Comparison of ENCODE assay signal across 9 mouse cellular contexts in the genomic region with DNA sequence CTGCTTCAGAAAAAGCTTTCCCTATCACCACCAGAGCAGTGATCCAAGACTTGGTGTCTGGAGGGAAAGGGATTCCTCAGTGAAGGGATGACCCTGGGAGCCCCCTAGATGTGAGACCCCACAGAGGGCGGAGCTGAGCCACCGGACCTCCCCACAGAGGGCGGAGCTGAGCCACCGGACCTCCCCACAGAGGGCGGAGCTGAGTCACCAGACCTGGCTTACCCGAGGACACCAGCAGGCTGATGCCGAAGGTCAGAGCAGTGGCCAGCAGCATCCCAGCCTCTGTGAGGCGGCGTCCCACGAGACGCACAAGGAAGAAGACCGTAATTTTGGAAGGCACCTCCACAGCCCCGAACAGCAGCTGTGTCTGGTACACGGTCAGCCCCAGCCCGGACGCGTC. TPM values are rescaled to one million over a fixed set of nuclear protein-coding genes. Genes with fewer than 3 reads are reported as not detected.
DNase-seq lines count a peak whose midpoint lies in the region; ATAC-seq and TF ChIP-seq lines count a peak whose summit lies in the region.
"Had no signal": no experiment of that assay in that cellular context is flagged by ENCODE, and none has a peak within 500 bp of the region (broad histone marks: within the 10 kb centered on the region; RNA-seq: fewer than 3 reads in every experiment).

No protein-coding gene starts in this region.

- peaks cover 70% of the 10 kb centered on the region for H3K4me1 ChIP-seq in E14TG2a.4 (replicated peaks; ENCODE audit: low read depth, low read length)
- H3K4me1 ChIP-seq in hindbrain, embryonic 10.5 days (replicated peaks): peaks cover 31% of the 10 kb centered on the region
- no peaks in the 10 kb centered on the region for H3K4me1 ChIP-seq in limb, embryonic 11.5 days (ENCODE audit: control insufficient read depth, insufficient read depth, low read length)

- ATAC-seq in limb, embryonic 11.5 days (ENCODE audit: insufficient number of reproducible peaks, low FRiP score, low TSS enrichment, low read depth): no peak
- no peak for ATAC-seq in inflammation-experienced regulatory T-cells, adult 6 months
- ATAC-seq in erythroblast, adult 5-6 weeks (replicated peaks; ENCODE audit: low FRiP score, poor library complexity, severe bottlenecking): no peak

- no peak for TF ChIP-seq CTCF in E14TG2a.4 (conservative IDR thresholded peaks at IDR 0.05; ENCODE audit: low read length)

- H3K36me3 ChIP-seq in E14TG2a.4 (ENCODE audit: insufficient read depth, low read length): no peaks in the 10 kb centered on the region
- H3K36me3 ChIP-seq in hindbrain, embryonic 10.5 days: no peaks in the 10 kb centered on the region
- H3K36me3 ChIP-seq in limb, embryonic 11.5 days (ENCODE audit: control insufficient read depth, insufficient read depth, low read length): no peaks in the 10 kb centered on the region

- peak overlapping the region; percentile 42 for H3K4me2 ChIP-seq in limb, embryonic 11.5 days (ENCODE audit: low read depth, severe bottlenecking)

- H3K9ac ChIP-seq in limb, embryonic 11.5 days (ENCODE audit: low read length): peak overlapping the region; percentile 22; the same call in 1 of the 2 replicates

- DNase-seq in adrenal gland, adult 8-10 months: peak; percentile 30
- DNase-seq in hindbrain, embryonic 10.5 days (ENCODE audit: low spot score): peak; percentile 64
- peak; percentile 47 for DNase-seq in limb, embryonic 11.5 days (ENCODE audit: low spot score)
- DNase-seq in retina, embryonic 14.5 days (ENCODE audit: low spot score): peak; percentile 66
- no peak for DNase-seq in thymus, postnatal 36 days

- 3% methylated on average over 17 of the region's 17 CpGs for WGBS in hindbrain, embryonic 10.5 days
- WGBS in limb, embryonic 11.5 days: 4% methylated on average over 17 of the region's 17 CpGs

- peak overlapping the region; percentile 73 for H3K4me3 ChIP-seq in E14TG2a.4 (replicated peaks; ENCODE audit: low read length)
- H3K4me3 ChIP-seq in hindbrain, embryonic 10.5 days: peak overlapping the region; percentile 43
- H3K4me3 ChIP-seq in limb, embryonic 11.5 days (ENCODE audit: low read depth, low read length): no peak overlapping the region

- peak overlapping the region; percentile 62 for H3K27ac ChIP-seq in hindbrain, embryonic 10.5 days
- H3K27ac ChIP-seq in limb, embryonic 11.5 days (replicated peaks; ENCODE audit: low read depth, low read length): no peak overlapping the region

- peaks cover 45% of the 10 kb centered on the region for H3K27me3 ChIP-seq in E14TG2a.4 (ENCODE audit: insufficient read depth, low read length)
- peaks cover 58% of the 10 kb centered on the region for H3K27me3 ChIP-seq in hindbrain, embryonic 10.5 days (ENCODE audit: insufficient read depth, poor library complexity, severe bottlenecking)
- H3K27me3 ChIP-seq in limb, embryonic 11.5 days (ENCODE audit: control insufficient read depth, insufficient read depth, low read length): peaks cover 5% of the 10 kb centered on the region; the same call in 1 of the 2 replicates

- H3K9me3 ChIP-seq in E14TG2a.4 (ENCODE audit: low read length): no peaks in the 10 kb centered on the region
- H3K9me3 ChIP-seq in hindbrain, embryonic 10.5 days: no peaks in the 10 kb centered on the region
- no peaks in the 10 kb centered on the region for H3K9me3 ChIP-seq in limb, embryonic 11.5 days (ENCODE audit: control insufficient read depth, low read length)

RNA-seq across cellular contexts. Expression of gene Slc22a7, which starts 4.6 kb away (rescaled TPM):
- not detected for total RNA-seq in adrenal gland, adult 8-10 months (2022)
- polyA plus RNA-seq in hindbrain, embryonic 10.5 days (2016; fragmentation: Nextera tagmentation; extraction: Ambion mirVana): not detected in 2 replicates
- polyA plus RNA-seq in limb, embryonic 11.5 days (2014; fragmentation: Nextera tagmentation; extraction: Ambion mirVana): not detected in 2 replicates
- polyA plus RNA-seq in inflammation-experienced regulatory T-cells, adult 6 months (2017; shearing (Covaris generic)): not detected
- total RNA-seq in erythroblast, adult 5-6 weeks (2015; ENCODE audit: low replicate concordance): not detected in 2 replicates
- total RNA-seq in erythroblast, adult 5-6 weeks (2017; ENCODE audit: low replicate concordance): not detected in 2 replicates
- total RNA-seq: adrenal gland, adult 18-20 months had no signal

RNA-seq across cellular contexts. Expression of gene Crip3, which starts 4.9 kb away (rescaled TPM):
- 1 to 10 TPM in 3 of 4 experiments, under 1 TPM in 1; 0.58 to 3.1 (median 2.2) TPM for total RNA-seq in adrenal gland, adult 8-10 months (2022)
- polyA plus RNA-seq in hindbrain, embryonic 10.5 days (2016; fragmentation: Nextera tagmentation; extraction: Ambion mirVana): 0.50 and 0.64 TPM in 2 replicates
- polyA plus RNA-seq in limb, embryonic 11.5 days (2014; fragmentation: Nextera tagmentation; extraction: Ambion mirVana): 0.31 TPM in 1 of 2 replicates, not detected in the other
- not detected for polyA plus RNA-seq in inflammation-experienced regulatory T-cells, adult 6 months (2017; shearing (Covaris generic))
- total RNA-seq in erythroblast, adult 5-6 weeks (2015; ENCODE audit: low replicate concordance): not detected in 2 replicates
- not detected in 2 replicates for total RNA-seq in erythroblast, adult 5-6 weeks (2017; ENCODE audit: low replicate concordance)

RNA-seq across cellular contexts. Expression of gene Zfp318, which starts 50.1 kb away (rescaled TPM):
- 10 to 100 TPM; 21.0 to 35.6 (median 27.4) TPM for total RNA-seq in adrenal gland, adult 8-10 months (2022)
- 10.5 and 12.6 TPM in 2 replicates for polyA plus RNA-seq in hindbrain, embryonic 10.5 days (2016; fragmentation: Nextera tagmentation; extraction: Ambion mirVana)
- 16.1 and 17.0 TPM in 2 replicates for polyA plus RNA-seq in limb, embryonic 11.5 days (2014; fragmentation: Nextera tagmentation; extraction: Ambion mirVana)
- polyA plus RNA-seq in inflammation-experienced regulatory T-cells, adult 6 months (2017; shearing (Covaris generic)): 1 to 10 TPM; 2.5 to 5.7 (median 3.9) TPM
- 3.6 and 5.6 TPM in 2 replicates for total RNA-seq in erythroblast, adult 5-6 weeks (2015; ENCODE audit: low replicate concordance)
- 3.9 and 4.7 TPM in 2 replicates for total RNA-seq in erythroblast, adult 5-6 weeks (2017; ENCODE audit: low replicate concordance)

RNA-seq across cellular contexts. Expression of gene Ttbk1, which starts 53.8 kb away (rescaled TPM):
- total RNA-seq in adrenal gland, adult 8-10 months (2022): 1 to 10 TPM in 3 of 4 experiments, under 1 TPM in 1; 0.98 to 1.4 (median 1.2) TPM
- 1.4 and 2.1 TPM in 2 replicates for polyA plus RNA-seq in hindbrain, embryonic 10.5 days (2016; fragmentation: Nextera tagmentation; extraction: Ambion mirVana)
- 0.27 and 0.58 TPM in 2 replicates for polyA plus RNA-seq in limb, embryonic 11.5 days (2014; fragmentation: Nextera tagmentation; extraction: Ambion mirVana)
- 1 to 10 TPM in 1 of 3 experiments, under 1 TPM in 2; 0.57 to 1.2 (median 0.58) TPM for polyA plus RNA-seq in inflammation-experienced regulatory T-cells, adult 6 months (2017; shearing (Covaris generic))
- total RNA-seq in erythroblast, adult 5-6 weeks (2015; ENCODE audit: low replicate concordance): not detected in 2 replicates
- not detected in 2 replicates for total RNA-seq in erythroblast, adult 5-6 weeks (2017; ENCODE audit: low replicate concordance)

Comparison
In these comparisons a context has a peak if more than half of its experiments do, and no peak if none do; other contexts are left out.
1. DNase-seq: peak in adrenal gland, adult 8-10 months (single experiment), hindbrain, embryonic 10.5 days (single experiment), limb, embryonic 11.5 days (single experiment) and retina, embryonic 14.5 days (single experiment); none in thymus, postnatal 36 days (0 of 2).